Mouse (Mus musculus) megakaryocyte, embryonic 14.5 days (primary cell): ENCODE results near the gene Slc4a1.

Source experiments
- FLI1 ChIP-seq: IDR thresholded peaks from 2 replicates; pipeline ENCODE4 v1.6.1; 2012; ENCODE audit warnings: low read length, inconsistent platforms, mixed read lengths
- GATA1 ChIP-seq: IDR thresholded peaks from 3 replicates; pipeline ENCODE4 v1.6.1; 2012; ENCODE audit warnings: mixed read lengths, low read length, inconsistent platforms, borderline replicate concordance

- TF ChIP-seq GATA1, result no peak
- no peak for TF ChIP-seq FLI1
Observed at GRCm38 (mm10) chr11:102374108-102374725, 8.2 kb upstream of the Slc4a1 start.
